Mouse (Mus musculus) hematopoietic stem cell, adult 5-6 weeks (primary cell): ENCODE measurements around the gene Mvb12b. TPM values are rescaled to one million over a fixed set of nuclear protein-coding genes. Genes with fewer than 3 reads are reported as not detected.
A peak's percentile ranks its signal among the peaks of the same experiment; 100 is the strongest.

Experiments
- ATAC-seq, 2 experiments: fragments of 125-278 bp in 1 of 2; replicated peaks in 1 of 2; 2 replicates each; pipeline ENCODE4 v1.8.0; 2016 to 2017; ENCODE audit warnings: inconsistent platforms in 2 of 2, mild to moderate bottlenecking in 2 of 2, moderate number of reproducible peaks in 2 of 2, low read depth in 1 of 2, moderate TSS enrichment in 1 of 2; ENCODE audit not compliant: low FRiP score in 2 of 2, poor library complexity in 2 of 2, severe bottlenecking in 2 of 2, insufficient read depth in 1 of 2, low TSS enrichment in 1 of 2
- total RNA-seq: library from RNA; stranded (forward); fragments of 172-1452, 232-1000 nt; gene quantifications from 2 replicates; pipeline ENCODE4 v1.2.3, GENCODE M21; 2017

The Mvb12b gene
- total RNA-seq, 1 experiment from 2014 or later = 19.3 TPM

DNA sequence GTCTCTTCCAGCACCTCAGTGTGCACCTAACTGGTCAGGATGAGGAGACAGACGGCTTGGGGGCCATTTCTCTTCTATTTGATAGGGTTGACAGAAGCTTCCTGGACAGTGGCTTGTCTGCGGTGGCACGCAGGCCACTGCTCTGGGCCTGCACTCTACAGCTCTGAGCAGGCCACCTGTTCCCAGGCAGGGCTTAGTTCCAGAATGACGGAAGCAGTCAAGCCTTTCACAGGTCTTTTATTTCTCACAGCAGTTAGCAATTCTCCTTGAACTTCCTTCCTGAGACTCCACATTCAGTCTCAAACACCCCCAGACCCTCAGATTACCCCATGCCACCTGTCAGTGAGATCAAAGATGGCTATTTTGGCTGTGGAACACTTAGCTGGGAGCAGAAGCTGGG, 109.3 kb downstream of the Mvb12b start:
- no peak for ATAC-seq

DNA sequence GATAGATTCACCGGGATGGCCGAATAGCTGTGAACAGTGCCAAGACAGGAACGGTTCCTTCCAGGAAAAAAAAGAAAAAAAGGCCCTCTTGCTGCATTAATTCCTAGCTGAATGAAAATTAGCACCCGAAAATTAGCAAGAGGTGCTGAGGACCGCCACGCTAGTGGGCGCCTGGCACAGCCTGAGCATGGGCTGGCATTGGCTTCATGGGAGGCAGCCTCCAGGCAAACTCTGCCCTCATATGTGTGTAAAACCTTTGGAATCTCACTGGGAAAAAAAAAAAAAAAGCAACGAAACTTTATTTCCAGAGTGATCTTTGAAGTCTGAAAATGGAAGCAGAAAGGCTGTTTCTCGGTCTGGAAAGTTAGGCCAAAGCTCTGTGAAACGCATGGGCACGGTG, 110.7 kb downstream of the Mvb12b start:
- ATAC-seq = no peak

DNA sequence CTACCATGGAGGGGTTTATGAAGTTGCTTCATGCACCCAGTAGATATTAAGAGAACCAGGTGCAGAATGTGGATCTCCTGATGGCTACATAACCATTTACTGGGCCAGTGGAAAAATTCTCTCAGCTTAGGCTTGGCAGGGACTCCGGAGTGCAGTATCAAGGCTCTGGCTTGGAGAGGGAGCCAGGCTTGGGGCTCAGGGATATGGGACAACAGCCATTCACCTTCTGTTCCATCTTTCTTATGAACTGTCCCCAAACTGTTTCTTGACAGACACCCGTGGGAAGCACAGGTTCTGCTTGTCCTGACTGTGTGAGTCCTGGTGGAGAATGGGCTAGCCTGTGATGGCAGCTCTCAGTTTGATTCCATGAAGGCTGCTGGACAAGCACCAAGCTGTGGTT, 112.9 kb downstream of the Mvb12b start:
- ATAC-seq = no peak

DNA sequence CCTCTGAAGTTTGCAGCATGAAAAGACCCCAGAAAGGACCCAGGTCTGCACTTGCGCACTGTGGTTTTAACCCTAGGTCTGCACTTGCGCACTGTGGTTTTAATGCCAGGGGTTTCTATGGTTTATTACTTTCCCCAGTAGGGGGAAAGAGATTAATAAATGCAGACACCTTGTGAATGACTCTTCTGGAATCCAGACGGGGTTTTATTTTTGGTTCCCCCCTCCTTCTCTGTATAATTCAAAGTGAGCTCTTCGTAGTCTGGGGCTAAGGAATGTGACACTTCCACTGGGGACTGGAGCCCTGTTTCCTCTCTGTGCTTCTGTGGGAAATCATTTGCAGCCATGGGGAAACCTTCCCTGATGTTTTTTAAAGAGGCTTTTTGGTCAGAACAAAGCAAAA, 113.6 kb downstream of the Mvb12b start:
- no peak for ATAC-seq

DNA sequence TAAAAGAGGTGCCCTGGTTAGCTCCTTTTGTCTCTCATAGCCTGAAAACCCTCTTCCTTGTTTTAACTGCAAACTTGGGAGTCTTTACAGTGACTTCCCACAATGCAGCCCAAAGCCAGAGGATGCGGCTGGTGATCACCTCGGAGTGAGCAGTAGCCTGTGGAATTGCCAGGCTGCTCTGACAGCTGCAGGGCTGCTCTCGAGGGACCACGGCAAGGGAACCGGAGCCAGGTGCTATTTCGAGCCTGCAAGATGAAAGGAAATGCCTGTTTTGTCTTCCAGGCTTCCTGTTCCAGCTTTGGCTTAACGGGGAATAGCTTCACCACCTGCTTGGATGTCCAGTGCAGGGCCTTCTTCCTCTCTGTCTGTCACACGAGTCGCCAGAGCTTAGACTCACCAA, 115.3 kb downstream of the Mvb12b start:
- ATAC-seq = no peak

DNA sequence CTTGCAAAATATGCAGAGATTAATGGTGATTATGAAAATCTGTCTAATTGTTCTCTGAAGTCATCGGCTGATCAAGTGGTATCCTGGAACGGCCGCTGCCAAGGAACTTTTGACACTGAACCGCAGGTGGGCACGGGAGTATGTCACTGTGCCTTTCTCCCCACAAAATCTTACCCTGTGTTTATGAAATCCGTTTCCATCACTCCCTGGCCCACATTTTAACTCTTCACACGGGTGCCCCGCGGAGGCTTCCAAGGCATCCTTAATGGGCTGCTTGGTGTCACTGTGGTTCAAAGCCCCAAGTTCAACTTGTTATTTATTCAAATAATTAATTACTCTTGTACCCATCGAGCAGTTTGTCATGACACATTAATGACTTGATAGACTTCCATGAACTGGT, 116.4 kb downstream of the Mvb12b start:
- ATAC-seq = no peak

DNA sequence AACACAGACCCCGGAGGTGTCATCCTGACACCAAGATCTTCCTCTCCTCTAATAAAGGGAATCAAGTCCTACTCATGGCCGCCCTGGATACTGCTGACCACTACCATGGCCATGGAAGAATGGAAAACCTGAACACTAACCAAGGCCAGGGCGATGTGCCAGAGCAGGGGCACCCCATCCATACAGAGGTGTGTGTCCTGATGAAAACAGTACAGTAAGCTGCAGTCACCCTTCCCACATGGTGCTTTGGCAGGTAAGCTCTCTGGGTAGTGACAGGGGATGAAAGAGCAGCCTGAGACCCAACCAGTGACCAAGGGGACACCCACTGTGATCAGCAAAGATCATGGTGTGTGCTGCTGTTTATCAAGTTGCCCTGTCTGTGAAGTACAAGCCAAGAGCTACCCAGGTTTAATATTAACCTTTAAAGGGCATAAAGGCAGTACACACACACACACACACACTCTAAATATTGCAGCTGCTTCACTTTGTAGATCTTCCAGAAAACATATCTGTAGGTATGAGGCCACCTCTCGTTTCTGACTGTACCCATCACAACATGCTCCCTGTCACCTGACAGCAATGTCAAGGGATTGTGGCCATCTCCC, 117.1 kb downstream of the Mvb12b start:
- ATAC-seq = no peak

DNA sequence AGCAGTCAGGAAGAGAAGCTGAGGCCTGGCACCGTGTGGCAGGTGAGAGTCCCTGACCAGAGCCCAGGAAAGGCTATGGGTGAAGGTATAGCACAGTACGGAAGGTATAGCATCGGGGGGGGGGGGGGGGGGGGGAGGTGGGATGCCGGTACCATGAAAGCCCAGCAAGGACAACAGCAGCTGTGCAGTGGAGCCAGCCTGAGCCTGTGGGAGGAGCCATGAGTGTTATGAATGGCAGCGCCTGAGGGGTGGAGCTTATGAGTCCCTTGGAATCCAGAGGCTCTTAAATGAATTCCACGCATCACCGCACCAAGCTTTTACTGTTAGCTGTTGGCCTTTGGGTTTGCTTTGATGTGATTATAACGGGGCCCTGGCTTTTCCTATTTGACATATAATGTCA, 123.3 kb downstream of the Mvb12b start:
- ATAC-seq = no peak

DNA sequence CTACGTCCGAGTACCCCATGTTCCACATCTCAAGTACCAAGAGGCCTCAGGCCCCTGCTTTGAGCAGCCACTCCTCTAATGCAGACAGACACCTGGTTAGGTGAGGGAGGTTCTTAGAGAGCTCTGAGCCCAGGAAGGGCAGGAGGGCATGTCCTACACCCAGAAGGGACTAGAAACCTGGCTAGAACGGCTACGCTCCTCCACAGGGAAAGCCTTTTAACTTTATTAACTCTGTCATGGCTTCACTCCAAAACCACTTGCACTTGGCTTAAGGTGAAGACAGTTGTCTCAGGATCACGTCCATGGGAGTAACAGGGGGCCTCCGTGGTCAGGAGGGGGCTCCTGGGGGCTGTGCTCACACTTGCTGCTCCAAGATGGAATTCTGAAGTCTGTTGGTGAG, 125.5 kb downstream of the Mvb12b start:
- no peak for ATAC-seq

DNA sequence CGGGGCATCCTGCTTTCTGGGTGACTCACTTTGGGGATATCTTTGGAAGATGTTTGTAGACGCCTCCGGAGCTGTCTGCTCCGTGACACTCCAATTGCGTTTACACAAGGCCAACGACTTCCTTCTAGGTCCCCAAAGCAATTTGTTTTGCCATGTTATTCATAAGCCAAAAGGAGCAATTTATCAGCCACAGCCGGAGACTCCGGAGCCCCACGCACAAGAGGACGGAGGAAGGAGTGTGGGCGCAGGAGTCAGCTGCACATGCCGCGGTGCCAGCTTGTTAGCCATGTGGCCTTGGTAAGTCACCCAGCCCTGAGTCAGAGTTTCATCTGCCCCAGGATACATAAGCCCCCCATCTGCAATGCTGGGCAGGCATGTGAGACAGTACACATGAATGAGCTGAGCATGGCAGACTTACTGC, 127.2 kb downstream of the Mvb12b start:
- no peak for ATAC-seq

DNA sequence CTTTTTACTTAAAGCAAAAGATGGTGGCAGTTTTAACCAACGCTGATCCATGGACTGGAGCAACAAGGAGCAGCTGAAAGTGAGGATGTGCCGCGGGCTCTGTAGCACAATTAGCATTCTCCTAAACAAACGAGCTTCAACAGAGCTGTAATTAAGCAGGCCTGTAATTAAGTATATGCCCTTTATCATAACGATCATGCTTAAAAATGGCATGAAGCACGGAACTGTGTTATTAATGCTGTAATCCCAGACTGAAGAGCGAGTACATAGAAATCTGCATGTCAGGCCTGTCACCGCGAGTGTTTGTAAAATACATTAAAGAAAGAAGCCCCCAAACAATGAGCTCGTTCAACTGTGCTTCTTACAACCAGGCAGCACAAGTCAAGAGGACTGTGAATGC, 128.3 kb downstream of the Mvb12b start:
- ATAC-seq = no peak

DNA sequence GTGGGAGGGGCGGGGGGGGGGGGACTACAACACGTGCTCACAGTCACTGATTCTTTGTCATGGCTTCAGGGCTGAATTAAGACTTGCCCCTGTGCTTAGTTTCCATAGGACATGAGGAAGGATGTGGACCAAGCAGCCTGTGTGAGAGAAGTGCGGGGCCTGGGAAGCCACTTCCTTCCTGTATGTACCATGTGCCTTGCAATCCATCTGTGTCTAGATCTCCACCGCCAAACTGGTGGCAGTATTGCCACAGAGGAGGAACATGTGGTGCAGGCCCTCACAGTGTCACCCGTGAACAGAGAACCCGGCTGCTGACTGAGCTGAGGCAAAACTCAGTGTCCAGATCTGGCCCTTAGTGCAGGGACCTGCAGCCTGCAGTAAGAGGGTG, 132.1 kb downstream of the Mvb12b start:
- ATAC-seq = peak; percentile 90 to 96

DNA sequence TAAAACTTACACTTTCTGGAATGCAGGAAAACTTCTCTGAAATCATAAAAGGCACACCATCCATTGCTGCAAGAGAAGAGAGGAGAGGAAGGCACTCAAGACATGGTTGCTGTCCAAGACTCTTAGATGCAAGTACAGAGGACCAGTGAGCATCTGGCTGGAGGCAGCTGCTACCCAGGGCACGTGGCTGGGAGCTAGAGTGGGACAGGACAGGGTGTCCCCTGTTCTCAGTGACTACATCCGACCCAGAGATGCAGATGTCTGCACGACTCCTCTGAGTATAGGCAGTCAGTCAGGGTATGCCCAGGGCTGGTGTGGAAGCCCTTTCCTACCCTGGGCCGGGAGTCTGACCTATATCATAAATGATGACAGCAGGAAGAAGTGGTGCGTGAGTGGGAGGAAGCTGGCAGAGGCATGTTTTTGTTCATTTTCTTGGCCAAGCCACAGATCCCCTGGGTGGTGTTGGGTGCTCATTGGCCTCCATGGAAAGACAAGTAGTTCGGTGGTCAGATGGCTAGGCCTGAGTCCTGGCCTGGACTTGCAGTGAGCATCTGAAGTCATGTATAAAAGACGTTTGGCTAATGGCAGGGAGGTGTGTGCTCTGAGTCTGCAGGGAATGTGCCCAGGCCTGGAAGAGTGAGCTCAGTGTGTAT, 132.6 kb downstream of the Mvb12b start:
- ATAC-seq = 0 out of 4 replicates have a peak, but pooled peaks of 1 of the 2 experiments have one; percentile 11

DNA sequence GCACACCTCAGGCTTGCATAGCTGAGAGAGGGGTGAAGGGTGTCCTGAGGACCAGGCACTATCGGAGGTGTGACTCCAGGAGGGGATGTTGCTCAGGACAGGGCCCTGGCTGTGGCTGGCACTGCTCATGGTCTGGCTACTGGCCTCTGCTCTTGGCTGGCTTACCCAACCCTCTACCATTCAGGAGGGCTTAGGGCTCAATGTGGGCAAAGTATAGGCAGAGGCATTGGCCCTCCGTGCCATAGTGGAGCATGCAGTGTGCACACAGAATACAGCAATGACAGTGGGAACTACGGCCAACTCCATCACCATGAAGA, 133.5 kb downstream of the Mvb12b start:
- no peak for ATAC-seq

DNA sequence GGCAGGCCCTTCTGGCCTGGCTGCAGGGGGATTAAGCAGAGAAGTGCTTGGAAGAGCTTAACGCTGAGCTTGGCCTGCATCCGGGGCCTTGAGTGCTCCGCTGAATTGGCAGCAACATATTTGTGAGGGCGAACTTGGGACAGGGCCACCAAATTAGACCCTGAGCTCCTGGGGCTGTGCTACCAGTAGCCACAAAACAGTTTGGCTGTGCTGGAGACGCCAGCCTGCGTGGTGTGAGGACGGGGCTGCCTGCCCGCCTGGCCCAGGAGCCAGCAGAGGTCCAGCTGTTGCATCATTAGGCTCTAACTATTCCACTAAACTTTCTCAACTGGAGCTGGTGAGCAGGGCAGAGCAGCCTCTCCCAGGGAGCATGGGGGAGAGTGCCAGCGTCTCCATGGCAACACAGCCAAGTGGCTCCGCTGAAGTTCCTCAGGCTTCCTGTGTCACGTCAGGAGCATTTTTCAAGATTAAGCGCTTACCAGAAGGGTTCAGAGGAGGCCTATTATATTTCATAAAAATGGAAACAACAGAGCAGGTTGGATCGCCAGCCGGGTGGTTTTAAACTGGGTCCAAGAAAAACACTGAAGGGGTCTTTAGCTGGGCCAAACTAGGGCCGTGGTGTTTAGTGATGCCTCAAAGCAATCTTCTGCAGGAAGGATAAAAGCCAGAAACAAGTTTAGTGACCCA, 134.0 kb downstream of the Mvb12b start:
- ATAC-seq = peak; percentile 37 to 54

DNA sequence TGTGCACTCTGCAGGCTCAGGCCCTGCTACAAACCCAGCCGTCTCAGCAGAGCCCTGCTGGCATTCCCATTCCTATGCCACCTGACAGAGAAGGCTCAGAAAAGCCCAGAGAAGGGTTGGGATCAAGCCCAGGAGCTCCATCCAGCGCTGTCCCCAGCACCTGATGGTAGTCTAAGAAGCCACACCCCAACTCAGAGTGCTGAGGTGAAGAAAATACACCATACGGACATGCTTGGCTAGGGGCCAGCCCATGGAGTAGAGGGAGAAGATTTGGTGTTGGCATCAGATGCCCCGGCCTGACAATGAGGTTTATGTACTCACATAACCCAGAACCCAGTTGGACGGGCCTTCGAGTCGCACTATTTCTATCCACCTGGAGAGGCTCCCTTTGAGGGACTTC, 137.1 kb downstream of the Mvb12b start:
- no peak for ATAC-seq

DNA sequence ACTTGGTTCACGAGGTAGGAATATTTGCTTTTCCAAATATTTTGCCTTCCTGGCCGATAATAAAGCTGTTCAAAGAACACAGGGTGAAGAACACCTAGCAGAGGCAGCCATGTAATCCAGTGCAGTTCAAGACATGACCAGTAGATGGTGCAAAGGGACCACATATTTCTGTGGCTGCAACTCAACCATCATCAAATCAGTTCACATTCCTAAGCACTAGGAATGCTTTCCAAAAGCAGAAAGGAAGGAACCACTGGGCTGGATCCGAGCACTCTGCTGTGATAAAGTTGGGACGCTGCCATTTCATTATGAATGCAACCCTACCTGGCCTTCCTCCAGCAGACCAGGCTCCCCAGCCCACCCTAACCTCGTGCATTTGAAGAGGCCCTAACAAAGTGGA, 141.3 kb downstream of the Mvb12b start:
- ATAC-seq = peak; percentile 57 to 63; a peak in 2 of 4 replicates

DNA sequence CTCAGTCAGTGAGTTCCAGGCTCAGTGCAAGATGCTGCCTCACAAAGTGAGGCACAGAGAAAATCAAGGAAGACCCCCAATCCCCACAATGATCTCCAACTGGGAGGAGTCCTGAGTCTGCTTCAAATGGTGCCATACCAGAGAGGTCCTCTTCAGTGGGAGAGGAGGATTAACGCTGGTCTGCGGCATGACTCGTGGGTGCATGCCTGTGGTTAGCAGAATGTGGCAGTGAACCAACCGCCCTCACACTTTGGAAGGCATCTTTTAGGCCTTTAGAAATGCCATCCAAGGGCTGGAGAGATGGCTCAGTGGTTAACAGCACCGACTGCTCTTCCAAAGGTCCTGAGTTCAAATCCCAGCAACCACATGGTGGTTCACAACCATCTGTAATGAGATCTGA, 142.0 kb downstream of the Mvb12b start:
- ATAC-seq = no peak

DNA sequence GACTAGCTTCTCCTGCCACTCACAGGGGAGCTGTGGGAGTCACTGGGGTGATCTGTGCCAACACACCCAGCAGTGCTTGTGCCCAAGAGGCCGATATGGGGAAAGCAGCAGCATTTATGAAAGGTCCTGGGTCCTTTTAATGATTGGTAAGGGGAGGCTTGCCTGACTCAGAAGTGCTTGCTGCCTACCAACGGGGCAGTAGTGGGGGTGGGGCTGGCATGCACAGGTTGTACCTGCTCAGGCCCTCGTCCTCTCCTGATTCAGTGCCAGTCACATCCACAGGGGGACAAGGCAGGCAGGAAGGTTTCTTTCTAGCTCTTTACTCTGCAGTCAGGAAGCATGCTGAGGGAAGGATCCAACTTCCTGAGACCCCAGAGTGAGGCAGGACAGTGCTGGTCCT, 150.6 kb downstream of the Mvb12b start:
- ATAC-seq = no peak
